Mouse (Mus musculus): ENCODE results near the gene Slc35c1.

- TF ChIP-seq POLR2A (IDR thresholded peaks at IDR 0.05; ENCODE audit: borderline replicate concordance, insufficient read depth, low read length) (no peak), CTCF (IDR thresholded peaks at IDR 0.05; ENCODE audit: borderline replicate concordance, insufficient read depth, low read depth, low read length) (no peak)
These were observed 877 bp upstream of the Slc35c1 start for GRCm38 (mm10) chr2:92461215-92461614.

All from cerebellum, adult 2 months (tissue).